Mouse (Mus musculus): Measurements from ENCODE around the gene Shisa7. TPM values are rescaled to one million over a fixed set of nuclear protein-coding genes. Genes with fewer than 3 reads are reported as not detected.

Gene Shisa7
- total and polyA plus RNA-seq, 3 experiments = 0.07 TPM; not detected in 2

- TF ChIP-seq MAFK (IDR thresholded peaks at IDR 0.05; ENCODE audit: borderline replicate concordance, low read depth, low read length) = no peak
- no peak for TF ChIP-seq ZKSCAN1 (IDR thresholded peaks at IDR 0.05; ENCODE audit: low read depth, low read length)
- no peak for TF ChIP-seq KAT2A (conservative IDR thresholded peaks at IDR 0.05; ENCODE audit: low read depth, low read length)
- no peak for TF ChIP-seq RCOR1 (IDR thresholded peaks at IDR 0.05; ENCODE audit: low read depth, low read length)
- no peak for TF ChIP-seq GABPA (IDR thresholded peaks at IDR 0.05; ENCODE audit: low read depth, low read length)
- TF ChIP-seq RAD21 (IDR thresholded peaks at IDR 0.05; ENCODE audit: low read depth, low read length) = no peak
- TF ChIP-seq TBP (IDR thresholded peaks at IDR 0.05; ENCODE audit: low read depth, low read length) = no peak
- TF ChIP-seq NELFE (IDR thresholded peaks at IDR 0.05; ENCODE audit: low read depth, low read length) = no peak
- TF ChIP-seq TCF12 (IDR thresholded peaks at IDR 0.05; ENCODE audit: low read depth, low read length) = no peak
- TF ChIP-seq BHLHE40 (IDR thresholded peaks at IDR 0.05; ENCODE audit: borderline replicate concordance, low read depth, low read length) = no peak
- no peak for TF ChIP-seq POLR2AphosphoS2 (IDR thresholded peaks at IDR 0.05; ENCODE audit: low read length)
- no peak for TF ChIP-seq ELF1 (IDR thresholded peaks at IDR 0.05; ENCODE audit: low read depth, low read length)
- TF ChIP-seq POLR2AphosphoS5 (IDR thresholded peaks at IDR 0.05; ENCODE audit: borderline replicate concordance, low read depth, low read length) = no peak
- no peak for TF ChIP-seq TAL1 (IDR thresholded peaks at IDR 0.05; ENCODE audit: low read length)
- TF ChIP-seq HCFC1 (IDR thresholded peaks at IDR 0.05; ENCODE audit: low read depth, low read length) = no peak
- TF ChIP-seq POLR2A (IDR thresholded peaks at IDR 0.05; ENCODE audit: control insufficient read depth in 1 of 2, insufficient read depth in 1 of 2, low read depth in 1 of 2, low read length in 2 of 2, poor library complexity in 1 of 2) = no peak
- TF ChIP-seq MEF2A (IDR thresholded peaks at IDR 0.05; ENCODE audit: extremely low read depth, insufficient replicate concordance, low read depth, low read length, poor library complexity, severe bottlenecking) = no peak
- TF ChIP-seq USF2 (IDR thresholded peaks at IDR 0.05; ENCODE audit: borderline replicate concordance in 1 of 2, insufficient read depth in 1 of 2, low read depth in 1 of 2, low read length in 2 of 2) = no peak
- TF ChIP-seq ZNF384 (IDR thresholded peaks at IDR 0.05; ENCODE audit: low read depth, low read length) = no peak
Observed at GRCm38 (mm10) chr7:4842634-4843131, 1.8 kb downstream of the Shisa7 start (continued).

DNA sequence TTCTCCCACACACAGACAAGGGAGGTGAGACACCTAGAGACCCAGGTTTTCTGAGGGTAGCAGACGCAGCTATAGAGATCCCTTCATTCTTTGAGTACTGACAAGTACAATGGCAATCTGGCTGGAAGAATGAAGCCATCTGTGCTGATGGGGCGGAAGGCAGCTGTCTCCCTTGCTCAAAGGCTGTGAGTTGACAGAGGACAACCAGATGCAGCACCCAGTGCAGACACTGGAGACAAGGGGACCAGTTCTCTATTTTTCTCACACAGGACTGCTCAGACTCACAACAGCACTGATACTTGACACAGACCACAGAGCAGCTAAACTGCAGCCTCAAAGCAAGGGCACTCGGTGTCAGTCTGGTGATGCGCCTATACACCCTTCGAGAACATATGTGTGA is 2.4 kb downstream of the Shisa7 start:
- no peaks in the 10 kb centered on the region for H3K79me2 ChIP-seq (ENCODE audit: control insufficient read depth, insufficient read depth, low read length, poor library complexity)
- H3K36me3 ChIP-seq (ENCODE audit: control insufficient read depth in 1 of 2, insufficient read depth in 2 of 2, low read length in 2 of 2) = no peaks in the 10 kb centered on the region
- H3K27me3 ChIP-seq (ENCODE audit: control insufficient read depth in 1 of 2, insufficient read depth in 2 of 2, low read length in 2 of 2) = no peaks in the 10 kb centered on the region
- no peak overlapping the region for H3K9ac ChIP-seq (ENCODE audit: control insufficient read depth, low read depth, low read length, poor library complexity, severe bottlenecking)
- H3K9me3 ChIP-seq (replicated peaks; ENCODE audit: insufficient read depth, low read length) = no peaks in the 10 kb centered on the region
- no peaks in the 10 kb centered on the region for H3K4me1 ChIP-seq (ENCODE audit: control insufficient read depth in 1 of 2, insufficient read depth in 2 of 2, low read length in 2 of 2)
- DNase-seq (ENCODE audit: low read depth, low spot score) = no peak
- no peak overlapping the region for H3K4me3 ChIP-seq (ENCODE audit: control insufficient read depth in 1 of 2, insufficient read depth in 1 of 2, low read depth in 2 of 2, low read length in 2 of 2)
- no peak for TF ChIP-seq UBTF (IDR thresholded peaks at IDR 0.05; ENCODE audit: borderline replicate concordance, insufficient read depth, low read depth, low read length)
- no peak for TF ChIP-seq USF1 (IDR thresholded peaks at IDR 0.05; ENCODE audit: low read depth, low read length)
- no peak for TF ChIP-seq BHLHE40 (IDR thresholded peaks at IDR 0.05; ENCODE audit: borderline replicate concordance, low read depth, low read length)
- TF ChIP-seq NELFE (IDR thresholded peaks at IDR 0.05; ENCODE audit: low read depth, low read length) = no peak
- H3K27ac ChIP-seq (ENCODE audit: control insufficient read depth, low read depth, low read length) = no peak overlapping the region
